Mouse (Mus musculus): ENCODE results near the gene Padi1.

DNA sequence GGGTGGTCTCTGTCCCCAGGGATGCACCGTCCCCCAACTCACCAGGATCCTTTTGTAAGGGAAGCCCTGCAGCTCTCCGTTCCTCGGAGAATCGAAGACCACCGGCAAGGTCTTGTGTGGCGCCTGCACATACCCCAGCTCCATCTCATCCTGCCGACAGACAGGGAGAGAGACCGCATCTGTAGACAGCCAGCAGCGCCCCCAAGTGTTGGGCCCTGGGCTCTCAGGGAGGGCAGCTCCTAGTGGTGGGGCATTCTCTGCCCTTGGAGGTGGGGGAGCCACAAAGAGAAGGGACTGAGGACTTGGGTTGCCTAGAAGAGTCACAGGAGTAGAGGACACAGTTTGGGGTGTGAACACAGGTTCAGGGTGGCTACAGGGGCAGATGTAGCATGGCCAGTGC is 51.8 kb downstream of the Padi1 start:
- TF ChIP-seq HCFC1 (IDR thresholded peaks at IDR 0.05; ENCODE audit: borderline replicate concordance, insufficient read depth, low read length) (no peak), CHD2 (IDR thresholded peaks at IDR 0.05; ENCODE audit: low read depth, low read length) (no peak), ZNF384 (IDR thresholded peaks at IDR 0.05; ENCODE audit: low read depth, low read length) (no peak)
